Mouse (Mus musculus) ES-Bruce4 (cell line): ENCODE measurements around the gene Polr2j. TPM values are rescaled to one million over a fixed set of nuclear protein-coding genes. Genes with fewer than 3 reads are reported as not detected.

Source experiments
- H3K27ac ChIP-seq: 2 replicates; pipeline ENCODE4 v1.5.1; 2012; ENCODE audit warnings: low read length, inconsistent platforms; ENCODE audit not compliant: insufficient read depth
- H3K27me3 ChIP-seq: 2 replicates; pipeline ENCODE4 v1.6.1; 2012; ENCODE audit warnings: mild to moderate bottlenecking, low read length, inconsistent platforms; ENCODE audit not compliant: control insufficient read depth, poor library complexity, insufficient read depth, severe bottlenecking
- H3K36me3 ChIP-seq: 2 replicates; pipeline ENCODE4 v1.6.1; 2012; ENCODE audit warnings: inconsistent platforms, mild to moderate bottlenecking, low read length, moderate library complexity; ENCODE audit not compliant: control insufficient read depth, poor library complexity, insufficient read depth, severe bottlenecking
- H3K4me1 ChIP-seq: one replicate; pipeline ENCODE4 v1.8.1; 2011; ENCODE audit warnings: low read length; ENCODE audit not compliant: control insufficient read depth, insufficient read depth
- H3K4me3 ChIP-seq: 2 replicates; pipeline ENCODE4 v1.5.1; 2011; ENCODE audit warnings: low read depth, mild to moderate bottlenecking, low read length
- H3K9ac ChIP-seq: 2 replicates; pipeline ENCODE4 v1.6.1; 2012; ENCODE audit warnings: low read depth, mild to moderate bottlenecking, inconsistent platforms; ENCODE audit not compliant: poor library complexity, severe bottlenecking
- H3K9me3 ChIP-seq: replicated peaks from 2 replicates; pipeline ENCODE4 v1.6.1; 2012; ENCODE audit warnings: mild to moderate bottlenecking, low read length, inconsistent platforms; ENCODE audit not compliant: control insufficient read depth, poor library complexity, insufficient read depth, severe bottlenecking
- CTCF ChIP-seq: IDR thresholded peaks from one replicate; pipeline ENCODE4 v1.8.1; 2011; ENCODE audit warnings: low read depth, low read length
- EP300 ChIP-seq: IDR thresholded peaks from 2 replicates; pipeline ENCODE4 v1.6.1; 2011; ENCODE audit warnings: low read depth, low read length; ENCODE audit not compliant: insufficient read depth
- POLR2A ChIP-seq: IDR thresholded peaks from one replicate; pipeline ENCODE4 v1.8.1; 2011; ENCODE audit warnings: low read length; ENCODE audit not compliant: insufficient read depth
- polyA plus RNA-seq: library from polyadenylated mRNA; stranded (reverse); fragments of >200 nt; gene quantifications from 2 replicates; pipeline ENCODE4 v1.2.4, GENCODE M21; 2011; ENCODE audit warnings: low read depth; ENCODE audit not compliant: missing spikeins, insufficient read depth, insufficient read length

The Polr2j gene
- 90.7 and 92.6 TPM in 2 replicates for polyA plus RNA-seq

- Histone ChIP-seq H3K9ac (peak within 1 kb of the TSS; percentile 81), H3K4me3 (peak within 1 kb of the TSS; percentile 92), H3K27me3 (no peaks in the 10 kb centered on the region), H3K9me3 (no peaks in the 10 kb centered on the region), H3K27ac (no peak within 1 kb of the TSS), H3K4me1 (peaks cover 5% of the 10 kb centered on the region), H3K36me3 (peaks cover 10% of the 10 kb centered on the region)
- TF ChIP-seq POLR2A = peak; percentile 95
- peak; percentile 93 for TF ChIP-seq CTCF
- 0 out of 2 replicates have a peak, but pooled peaks have one; percentile 42 for TF ChIP-seq EP300
These were observed at the start of gene Polr2j for GRCm38 (mm10) chr5:136115891-136116783. Gene Polr2j, plus strand, starts transcription at chr5:136116631.

- no peak overlapping the region for H3K27ac ChIP-seq
- no peaks in the 10 kb centered on the region for H3K9me3 ChIP-seq
- H3K36me3 ChIP-seq = no peaks in the 10 kb centered on the region
- no peaks in the 10 kb centered on the region for H3K4me1 ChIP-seq
- no peak overlapping the region for H3K4me3 ChIP-seq
- no peaks in the 10 kb centered on the region for H3K27me3 ChIP-seq
- TF ChIP-seq EP300 (no peak), POLR2A (no peak), CTCF (no peak)
- H3K9ac ChIP-seq = no peak overlapping the region
These were observed 47.0 kb upstream of the Polr2j start for GRCm38 (mm10) chr5:136069411-136069810.

GRCm38 (mm10) chr5:136073051-136073450 is 43.4 kb upstream of the Polr2j start:
- Histone ChIP-seq H3K9me3 (no peaks in the 10 kb centered on the region), H3K36me3 (no peaks in the 10 kb centered on the region), H3K4me3 (no peak overlapping the region), H3K27ac (no peak overlapping the region), H3K4me1 (peaks cover 6% of the 10 kb centered on the region), H3K27me3 (no peaks in the 10 kb centered on the region), H3K9ac (no peak overlapping the region)
- TF ChIP-seq CTCF (no peak), POLR2A (no peak), EP300 (no peak)

- Histone ChIP-seq H3K27me3 (no peaks in the 10 kb centered on the region), H3K9ac (no peak overlapping the region), H3K4me1 (peaks cover 6% of the 10 kb centered on the region), H3K36me3 (no peaks in the 10 kb centered on the region), H3K27ac (no peak overlapping the region), H3K9me3 (no peaks in the 10 kb centered on the region), H3K4me3 (no peak overlapping the region)
- TF ChIP-seq POLR2A (no peak), CTCF (no peak), EP300 (no peak)
These were observed 42.9 kb upstream of the Polr2j start for GRCm38 (mm10) chr5:136073526-136073925.

- Histone ChIP-seq H3K4me1 (peaks cover 6% of the 10 kb centered on the region), H3K9ac (no peak overlapping the region), H3K9me3 (no peaks in the 10 kb centered on the region), H3K36me3 (no peaks in the 10 kb centered on the region), H3K4me3 (no peak overlapping the region), H3K27me3 (no peaks in the 10 kb centered on the region), H3K27ac (no peak overlapping the region)
- TF ChIP-seq CTCF = no peak
- TF ChIP-seq EP300 = no peak
- TF ChIP-seq POLR2A = no peak
These were observed 41.4 kb upstream of the Polr2j start for GRCm38 (mm10) chr5:136075076-136075475.

GRCm38 (mm10) chr5:136076284-136076683 is 40.1 kb upstream of the Polr2j start:
- Histone ChIP-seq H3K4me3 (no peak overlapping the region), H3K9ac (no peak overlapping the region), H3K9me3 (no peaks in the 10 kb centered on the region), H3K27ac (peak overlapping the region; percentile 43; the same call in 1 of the 2 replicates), H3K4me1 (peaks cover 6% of the 10 kb centered on the region), H3K36me3 (no peaks in the 10 kb centered on the region), H3K27me3 (no peaks in the 10 kb centered on the region)
- TF ChIP-seq POLR2A (no peak), CTCF (no peak), EP300 (no peak)
